Mouse (Mus musculus) liver, embryonic 14.5 days (tissue): ENCODE data around the gene Spop.

Source experiments
- CTCF ChIP-seq: IDR thresholded peaks from 2 replicates; pipeline ENCODE4 v1.5.1; 2016; ENCODE audit warnings: antibody characterized with exemption, low read depth, control low read depth
- EP300 ChIP-seq: IDR thresholded peaks from 2 replicates; pipeline ENCODE4 v1.6.1; 2016; ENCODE audit warnings: antibody characterized with exemption, low read depth

GRCm38 (mm10) chr11:95540637-95541385 is 126.9 kb downstream of the Spop start:
- TF ChIP-seq CTCF (no peak), EP300 (no peak)
